Comparison of ENCODE assay signal across 12 mouse cellular contexts in genomic region chr10:78067226-78067625, GRCm38 (mm10). TPM values are rescaled to one million over a fixed set of nuclear protein-coding genes. Genes with fewer than 3 reads are reported as not detected.
DNase-seq lines count a peak whose midpoint lies in the region; ATAC-seq and TF ChIP-seq lines count a peak whose summit lies in the region.
"Had no signal": no experiment of that assay in that cellular context is flagged by ENCODE, and none has a peak within 500 bp of the region (broad histone marks: within the 10 kb centered on the region; RNA-seq: fewer than 3 reads in every experiment).

No protein-coding gene starts in this region.

- no peak for TF ChIP-seq POLR2A in cerebellum, adult 2 months (IDR thresholded peaks at IDR 0.05; ENCODE audit: borderline replicate concordance, insufficient read depth, low read length)

- H3K36me3 ChIP-seq in hindbrain, embryonic 16.5 days (ENCODE audit: control insufficient read depth, insufficient read depth, low read length), result no peaks in the 10 kb centered on the region
- H3K36me3 ChIP-seq: heart, embryonic 15.5 days had no signal

- no peak for ATAC-seq in hindbrain, embryonic 16.5 days
- no peak for ATAC-seq in inflammation-experienced regulatory T-cells, adult 6 months

- no peak overlapping the region for H3K9ac ChIP-seq in hindbrain, embryonic 16.5 days (ENCODE audit: low read depth, low read length)
- H3K9ac ChIP-seq: heart, embryonic 15.5 days had no signal

- H3K4me2 ChIP-seq in hindbrain, embryonic 16.5 days (ENCODE audit: low read length), result no peak overlapping the region
- H3K4me2 ChIP-seq: heart, embryonic 15.5 days had no signal

- 49% methylated on average over 4 of the region's 4 CpGs for WGBS in cerebellum, adult 2 months
- WGBS in hindbrain, embryonic 16.5 days, result 45% methylated on average over 4 of the region's 4 CpGs

- peak; percentile 32 to 35 for DNase-seq in cerebellum, postnatal 10 days
- no peak for DNase-seq in cerebellum, adult 2 months
- peak; percentile 36 for DNase-seq in thymus, postnatal 0 days (ENCODE audit: low spot score)
- DNase-seq in thymus, adult 18-20 months, result no peak
- DNase-seq in kidney, postnatal 10 days, result peak; percentile 68
- peak; percentile 61 for DNase-seq in thymus, postnatal 4 days
- DNase-seq: cerebellum, postnatal 36 days; right cerebral cortex, adult 18-20 months had no signal

- no peak overlapping the region for H3K27ac ChIP-seq in cerebellum, adult 2 months (ENCODE audit: insufficient read depth, low read length)
- H3K27ac ChIP-seq in hindbrain, embryonic 16.5 days (ENCODE audit: low read depth, low read length), result no peak overlapping the region
- H3K27ac ChIP-seq: heart, embryonic 15.5 days had no signal

- H3K27me3 ChIP-seq in cerebellum, adult 2 months (ENCODE audit: control insufficient read depth, insufficient read depth, low read length), result no peaks in the 10 kb centered on the region
- peaks cover 6% of the 10 kb centered on the region for H3K27me3 ChIP-seq in hindbrain, embryonic 16.5 days (replicated peaks; ENCODE audit: control insufficient read depth, insufficient read depth, low read length)

- H3K4me1 ChIP-seq in cerebellum, adult 2 months (ENCODE audit: control insufficient read depth, insufficient read depth, low read length), result no peaks in the 10 kb centered on the region
- H3K4me1 ChIP-seq in hindbrain, embryonic 16.5 days (ENCODE audit: control insufficient read depth, insufficient read depth, low read depth, low read length), result peaks cover 5% of the 10 kb centered on the region

- H3K4me3 ChIP-seq in cerebellum, adult 2 months (replicated peaks; ENCODE audit: insufficient read depth, low read depth, low read length), result no peak overlapping the region
- no peak overlapping the region for H3K4me3 ChIP-seq in hindbrain, embryonic 16.5 days (ENCODE audit: low read length)
- H3K4me3 ChIP-seq: heart, embryonic 15.5 days had no signal

- H3K9me3 ChIP-seq in hindbrain, embryonic 16.5 days (ENCODE audit: control insufficient read depth, low read length), result no peaks in the 10 kb centered on the region
- H3K9me3 ChIP-seq: heart, embryonic 15.5 days had no signal

- TF ChIP-seq CTCF in cerebellum, adult 2 months (IDR thresholded peaks at IDR 0.05; ENCODE audit: borderline replicate concordance, insufficient read depth, low read depth, low read length), result no peak

RNA-seq across cellular contexts. Expression of gene Icosl, which starts 1.9 kb away (rescaled TPM):
- 5.5 and 8.2 TPM in 2 replicates for polyA plus RNA-seq in cerebellum, adult 2 months (2012; rRNA removed)
- polyA plus RNA-seq in thymus, postnatal 0 days (2015; fragmentation: Nextera tagmentation; extraction: Ambion mirVana), result 6.2 and 6.7 TPM in 2 replicates
- polyA plus RNA-seq in hindbrain, embryonic 16.5 days (2015; fragmentation: Nextera tagmentation; extraction: Ambion mirVana), result 0.94 and 1.2 TPM in 2 replicates
- 1 to 10 TPM; 5.8 to 7.8 (median 6.8) TPM for polyA plus RNA-seq in inflammation-experienced regulatory T-cells, adult 6 months (2017; shearing (Covaris generic))

RNA-seq across cellular contexts. Expression of gene Aire, which starts 23.8 kb away (rescaled TPM):
- polyA plus RNA-seq in cerebellum, adult 2 months (2012; rRNA removed), result 0.08 and 0.16 TPM in 2 replicates
- 8.8 and 10.1 TPM in 2 replicates for polyA plus RNA-seq in thymus, postnatal 0 days (2015; fragmentation: Nextera tagmentation; extraction: Ambion mirVana)
- polyA plus RNA-seq in hindbrain, embryonic 16.5 days (2015; fragmentation: Nextera tagmentation; extraction: Ambion mirVana), result 0.06 TPM in 1 of 2 replicates, not detected in the other
- polyA plus RNA-seq in inflammation-experienced regulatory T-cells, adult 6 months (2017; shearing (Covaris generic)), result under 1 TPM in 2 of 3 experiments, not detected in 1; 0.23 to 0.34 TPM
- polyA plus RNA-seq: liver, adult 2 months had no signal

RNA-seq across cellular contexts. Expression of gene Dnmt3l, which starts 25.5 kb away (rescaled TPM):
- polyA plus RNA-seq in cerebellum, adult 2 months (2012; rRNA removed), result 0.46 and 1.8 TPM in 2 replicates
- 0.69 and 1.1 TPM in 2 replicates for polyA plus RNA-seq in thymus, postnatal 0 days (2015; fragmentation: Nextera tagmentation; extraction: Ambion mirVana)
- polyA plus RNA-seq in hindbrain, embryonic 16.5 days (2015; fragmentation: Nextera tagmentation; extraction: Ambion mirVana), result not detected in 2 replicates
- not detected for polyA plus RNA-seq in inflammation-experienced regulatory T-cells, adult 6 months (2017; shearing (Covaris generic))
- polyA plus RNA-seq: heart, embryonic 15.5 days; liver, adult 2 months had no signal

RNA-seq across cellular contexts. Expression of gene Pfkl, which starts 57.3 kb away (rescaled TPM):
- polyA plus RNA-seq in cerebellum, adult 2 months (2012; rRNA removed), result 98.6 and 108 TPM in 2 replicates
- polyA plus RNA-seq in thymus, postnatal 0 days (2015; fragmentation: Nextera tagmentation; extraction: Ambion mirVana), result 41.1 and 45.5 TPM in 2 replicates
- polyA plus RNA-seq in hindbrain, embryonic 16.5 days (2015; fragmentation: Nextera tagmentation; extraction: Ambion mirVana), result 140 and 145 TPM in 2 replicates
- polyA plus RNA-seq in inflammation-experienced regulatory T-cells, adult 6 months (2017; shearing (Covaris generic)), result 10 to 100 TPM; 58.9 to 60.6 (median 59.1) TPM

Comparison
In these comparisons a context has a peak if more than half of its experiments do, and no peak if none do; other contexts are left out.
1. DNase-seq: peak in cerebellum, postnatal 10 days (2 of 2), thymus, postnatal 0 days (single experiment), kidney, postnatal 10 days (single experiment) and thymus, postnatal 4 days (single experiment); none in cerebellum, adult 2 months (0 of 2) and thymus, adult 18-20 months (0 of 2).